In the genomic region with DNA sequence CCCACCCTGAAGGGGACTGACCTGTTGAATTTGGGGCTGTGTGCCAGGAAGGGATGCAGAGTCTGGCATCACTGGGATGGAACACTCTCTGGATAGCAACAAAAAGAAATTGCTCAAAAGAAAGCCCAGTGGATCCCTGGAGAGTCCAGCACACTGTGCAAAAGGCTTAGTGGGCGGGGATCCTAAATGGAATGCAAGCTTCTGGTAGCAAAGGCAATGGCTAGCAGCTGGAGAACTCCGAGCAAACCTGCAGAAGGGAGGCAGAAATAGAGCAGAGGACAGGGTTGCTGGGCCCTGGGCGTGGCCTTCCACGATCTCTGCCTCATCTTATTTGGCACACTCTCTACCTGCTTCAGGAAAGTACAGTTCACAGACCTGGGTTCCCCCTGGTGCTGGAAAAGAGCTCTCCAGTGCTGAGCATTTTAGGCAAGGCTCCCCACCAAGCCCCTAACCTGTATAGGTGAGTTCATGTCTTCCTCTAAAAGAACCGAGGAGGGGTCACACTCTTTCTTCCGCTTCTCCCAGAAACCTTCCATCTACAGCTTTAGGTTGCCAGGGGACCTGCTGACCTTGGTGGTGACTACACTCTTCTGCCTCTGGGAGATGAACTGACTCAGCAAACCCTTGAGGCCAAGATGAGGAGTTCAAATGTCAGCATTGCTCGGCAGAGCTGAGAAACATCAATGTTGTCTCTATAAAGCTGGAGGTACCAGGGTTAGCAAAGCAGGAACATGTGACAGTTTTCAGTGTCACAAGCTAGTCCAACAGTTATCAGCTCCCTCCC, we compare ENCODE assay signal across 8 mouse cellular contexts.
A peak's percentile ranks its signal among the peaks of the same experiment; 100 is the strongest.
DNase-seq lines count a peak whose midpoint lies in the region; ATAC-seq and TF ChIP-seq lines count a peak whose summit lies in the region.

No protein-coding gene starts in this region.

- DNase-seq in frontal cortex, postnatal 25 days (ENCODE audit: low spot score in 2 of 2), result no peak
- no peak for DNase-seq in lung, embryonic 14.5 days
- DNase-seq in lung, postnatal 4 days, result no peak
- peak; percentile 18 for DNase-seq in adrenal gland, postnatal 25 days
- peak; percentile 57 for DNase-seq in testis, postnatal 10 days (ENCODE audit: low spot score)
- no peak for DNase-seq in cerebellum, adult 9-11 months

- H3K27me3 ChIP-seq in lung, embryonic 14.5 days (ENCODE audit: insufficient read depth, low read length), result no peaks in the 10 kb centered on the region
- no peaks in the 10 kb centered on the region for H3K27me3 ChIP-seq in neural tube, embryonic 15.5 days (replicated peaks)

- WGBS in lung, embryonic 14.5 days, result 65% methylated on average over 7 of the region's 7 CpGs
- 60% methylated on average over 7 of the region's 7 CpGs for WGBS in neural tube, embryonic 15.5 days

- no peak for TF ChIP-seq CTCF in lung, embryonic 14.5 days (IDR thresholded peaks at IDR 0.05; ENCODE audit: low read depth)

- peak; percentile 59 for ATAC-seq in frontal cortex, adult (ENCODE audit: low TSS enrichment)
- peak; percentile 35; the same call in 1 of the 2 replicates for ATAC-seq in lung, embryonic 14.5 days (ENCODE audit: insufficient read depth)
- no peak for ATAC-seq in neural tube, embryonic 15.5 days (ENCODE audit: low FRiP score)

- H3K9ac ChIP-seq in lung, embryonic 14.5 days, result no peak overlapping the region
- H3K9ac ChIP-seq in neural tube, embryonic 15.5 days (replicated peaks), result no peak overlapping the region

- H3K4me2 ChIP-seq in lung, embryonic 14.5 days, result no peak overlapping the region
- H3K4me2 ChIP-seq in neural tube, embryonic 15.5 days, result no peak overlapping the region

- H3K4me1 ChIP-seq in lung, embryonic 14.5 days (ENCODE audit: insufficient read depth), result no peaks in the 10 kb centered on the region
- H3K4me1 ChIP-seq in neural tube, embryonic 15.5 days, result peaks cover 4% of the 10 kb centered on the region; the same call in 1 of the 2 replicates

- H3K27ac ChIP-seq in lung, embryonic 14.5 days (ENCODE audit: low read depth), result no peak overlapping the region
- no peak overlapping the region for H3K27ac ChIP-seq in neural tube, embryonic 15.5 days (replicated peaks)

- no peaks in the 10 kb centered on the region for H3K9me3 ChIP-seq in lung, embryonic 14.5 days (ENCODE audit: low read depth, low read length)
- no peaks in the 10 kb centered on the region for H3K9me3 ChIP-seq in neural tube, embryonic 15.5 days (replicated peaks)

- no peaks in the 10 kb centered on the region for H3K36me3 ChIP-seq in lung, embryonic 14.5 days (ENCODE audit: insufficient read depth)
- no peaks in the 10 kb centered on the region for H3K36me3 ChIP-seq in neural tube, embryonic 15.5 days

- H3K4me3 ChIP-seq in lung, embryonic 14.5 days (ENCODE audit: low read depth, low read length), result no peak overlapping the region
- H3K4me3 ChIP-seq in neural tube, embryonic 15.5 days (replicated peaks), result no peak overlapping the region

Comparison
In these comparisons a context has a peak if more than half of its experiments do, and no peak if none do; other contexts are left out.
1. DNase-seq: peak in adrenal gland, postnatal 25 days (single experiment) and testis, postnatal 10 days (single experiment); none in frontal cortex, postnatal 25 days (0 of 2), lung, embryonic 14.5 days (single experiment), lung, postnatal 4 days (0 of 2) and cerebellum, adult 9-11 months (single experiment).